Mouse (Mus musculus) right cerebral cortex, adult 2 months (tissue): ENCODE data around the gene Mier1.
"Not testable (repeated sequence)": the region's sequence is repeated elsewhere in the genome, so short reads cannot be mapped to it uniquely, and the experiment has no call there.

ENCODE experiments used
- DNase-seq, 2 experiments: peaks; one replicate each; pipeline ENCODE4 v3.0.0; 2021 to 2022; ENCODE audit warnings: low spot score in 2 of 2

Gene Mier1

DNA sequence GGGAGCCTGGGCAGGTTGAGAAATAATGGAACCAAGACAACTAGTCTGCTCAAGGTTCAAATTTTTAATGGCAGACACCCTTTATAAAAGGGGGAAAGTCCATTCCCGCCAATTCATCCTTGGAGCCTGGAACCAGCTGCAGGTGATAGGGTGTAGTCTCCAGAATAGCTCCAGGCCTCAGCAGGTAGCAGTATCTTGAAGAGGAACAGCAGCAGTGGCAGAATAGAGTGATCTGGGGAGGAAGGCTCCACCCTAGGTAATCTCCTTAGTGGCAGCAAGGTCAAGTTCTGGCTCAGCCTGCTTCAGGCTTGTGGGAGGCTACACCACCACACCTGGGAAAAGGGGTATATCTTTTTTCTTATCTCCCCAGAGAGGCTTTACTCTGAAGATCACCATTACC, 52.0 kb downstream of the Mier1 start:
- DNase-seq = not testable (repeated sequence)

DNA sequence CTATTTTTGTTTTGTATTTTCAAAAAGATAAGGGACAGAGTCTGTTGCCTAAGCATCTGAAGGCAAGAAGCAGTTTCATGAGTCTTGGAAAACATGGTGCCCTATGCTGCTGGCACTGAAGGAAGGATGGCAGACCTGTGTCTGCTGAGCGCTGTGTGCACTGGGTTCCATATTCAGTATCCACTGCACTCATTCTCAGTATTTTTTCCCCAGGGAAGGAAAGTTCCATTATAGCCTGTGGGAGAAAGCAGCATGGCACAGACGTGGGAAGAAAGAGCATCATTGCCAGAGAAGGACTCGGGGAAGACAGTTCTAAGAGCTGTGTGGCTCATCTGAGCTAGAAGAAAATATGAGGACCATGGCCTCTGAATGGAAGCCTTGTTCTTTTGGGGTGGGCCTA, 57.1 kb downstream of the Mier1 start:
- DNase-seq = peak in 1 of 2 experiments; percentile 37

DNA sequence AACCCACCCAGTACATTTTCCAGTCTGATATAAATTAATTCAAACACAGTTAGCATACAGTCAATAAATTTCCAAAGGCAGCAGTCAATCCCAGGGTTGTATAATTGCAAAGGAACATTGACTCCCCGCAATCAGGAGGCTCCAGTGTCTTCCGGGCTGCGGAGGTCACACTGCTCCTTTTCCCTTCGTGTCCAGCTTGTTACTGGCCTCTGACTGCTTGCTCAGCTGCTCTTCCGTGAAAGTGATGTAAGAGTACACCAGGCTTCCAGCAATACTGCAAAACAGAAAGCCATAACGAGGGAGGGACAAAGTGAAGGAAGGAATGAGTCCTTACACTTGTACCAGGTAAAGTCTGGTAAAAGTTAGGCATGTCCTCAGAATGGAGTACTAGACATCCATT, 59.3 kb downstream of the Mier1 start:
- DNase-seq = no peak

DNA sequence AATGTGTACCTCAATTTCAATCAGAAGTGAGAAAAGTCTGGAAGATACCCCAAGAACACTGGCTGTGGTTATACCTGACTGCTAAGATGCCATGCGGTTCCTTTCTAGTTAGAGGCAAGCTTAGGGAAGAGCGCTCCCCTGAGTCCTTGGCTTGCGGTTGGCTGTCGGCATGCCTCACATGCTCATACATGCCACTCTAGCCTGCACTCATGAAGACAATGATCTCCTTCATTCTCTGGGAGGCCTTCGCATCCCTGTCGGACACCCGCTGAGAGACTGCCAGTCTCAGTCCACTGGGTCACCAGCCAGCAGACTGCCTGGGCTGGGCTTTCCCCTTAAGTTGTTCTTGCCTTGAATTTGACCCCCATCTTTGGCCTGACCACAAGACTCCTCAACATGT, 59.8 kb downstream of the Mier1 start:
- no peak for DNase-seq

DNA sequence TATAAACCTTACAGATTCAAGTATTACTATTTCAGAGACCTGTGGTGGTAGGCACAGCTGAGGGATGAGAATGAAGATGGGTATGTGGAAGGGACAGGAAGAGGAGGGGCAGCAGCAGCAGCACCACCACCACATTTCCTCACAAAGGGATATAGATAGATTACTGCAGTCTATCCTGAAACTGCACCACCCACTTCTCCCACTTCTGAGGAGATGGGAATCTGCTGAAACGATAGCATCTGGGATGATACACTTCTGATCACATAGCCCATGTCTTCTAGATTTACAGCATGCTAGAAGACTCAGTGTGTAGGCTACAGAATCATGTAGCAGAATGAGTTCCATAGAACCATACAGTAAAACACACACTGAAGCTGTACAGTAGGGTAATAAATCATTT, 63.5 kb downstream of the Mier1 start:
- DNase-seq = no peak

DNA sequence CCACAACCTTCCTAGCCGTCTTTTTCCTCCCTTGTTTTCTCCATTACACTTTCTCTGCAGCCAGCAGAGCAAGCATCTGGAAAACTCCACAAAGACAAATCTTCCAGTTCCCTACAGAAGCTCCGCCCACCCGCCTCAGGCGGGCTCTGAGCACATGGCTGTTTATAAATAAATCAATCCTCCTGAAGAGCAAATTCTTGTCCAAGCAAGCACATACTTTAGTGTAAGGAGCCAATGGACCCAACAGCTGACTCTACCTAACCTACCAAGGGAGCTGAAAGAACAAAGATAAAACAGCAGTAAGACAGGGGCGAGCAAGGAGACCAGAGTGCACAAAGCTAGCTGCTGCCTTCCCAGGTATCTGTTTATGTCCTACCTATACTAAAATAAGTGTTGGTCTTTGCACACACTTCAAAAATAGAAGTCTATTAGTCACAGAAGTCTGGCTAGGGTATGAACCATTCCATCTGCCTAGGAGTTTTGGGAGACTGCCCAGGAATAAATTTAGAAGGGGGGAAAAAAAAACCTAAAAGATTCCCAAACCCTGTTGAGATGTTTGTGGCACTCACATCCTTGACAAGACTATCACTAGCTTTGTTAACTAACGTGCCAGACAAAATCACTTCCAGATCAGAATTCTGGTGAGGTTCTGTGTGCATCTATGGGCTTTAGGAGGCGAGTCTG, 64.6 kb downstream of the Mier1 start:
- DNase-seq = peak; percentile 63 to 72

DNA sequence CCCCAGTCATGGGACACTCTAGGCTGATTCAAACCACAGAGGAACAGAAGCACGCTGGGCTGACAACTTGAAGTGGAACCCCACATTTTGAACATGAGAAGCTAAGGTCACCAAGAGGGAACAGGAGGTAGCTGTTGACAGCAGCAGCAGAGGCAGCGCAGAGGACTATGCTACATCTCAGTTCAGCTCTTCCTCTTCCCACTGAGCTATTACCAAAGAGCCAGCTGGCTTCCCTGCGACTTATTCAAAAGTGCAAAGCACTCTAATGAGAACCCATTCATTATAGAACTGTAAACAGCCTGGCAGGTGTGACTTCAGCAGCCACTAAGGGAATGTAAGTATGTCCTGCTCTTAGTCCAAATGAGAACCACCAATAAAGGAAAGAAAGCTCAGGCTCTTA, 65.4 kb downstream of the Mier1 start:
- peak in 1 of 2 experiments; percentile 21 for DNase-seq

DNA sequence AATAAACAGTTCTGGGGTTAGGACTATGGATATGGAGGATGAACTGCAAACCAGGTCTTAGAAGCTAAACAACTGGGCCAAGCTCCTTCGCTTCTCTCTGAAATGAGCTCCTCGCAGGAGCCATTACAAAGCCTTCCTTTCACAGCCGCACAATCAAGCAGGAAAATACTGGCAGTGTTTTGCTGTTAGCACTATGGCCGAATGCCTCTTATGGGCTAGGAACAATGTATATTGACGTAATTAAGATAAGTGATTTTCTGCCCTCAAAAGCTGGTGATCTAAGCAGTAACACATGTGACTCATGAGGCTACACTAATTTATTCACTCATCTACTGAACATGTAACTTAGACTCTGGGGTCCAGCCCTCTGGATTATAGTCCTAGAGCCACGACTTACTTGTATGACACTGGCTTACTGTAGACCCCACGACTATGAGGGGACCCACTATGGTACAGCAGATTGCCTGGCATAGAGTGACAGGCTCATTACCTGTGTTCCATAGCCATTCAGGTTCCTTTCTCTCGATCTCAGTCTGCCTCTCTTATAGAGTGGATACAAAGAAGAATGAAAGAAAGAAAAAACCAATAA, 66.2 kb downstream of the Mier1 start:
- DNase-seq = no peak

DNA sequence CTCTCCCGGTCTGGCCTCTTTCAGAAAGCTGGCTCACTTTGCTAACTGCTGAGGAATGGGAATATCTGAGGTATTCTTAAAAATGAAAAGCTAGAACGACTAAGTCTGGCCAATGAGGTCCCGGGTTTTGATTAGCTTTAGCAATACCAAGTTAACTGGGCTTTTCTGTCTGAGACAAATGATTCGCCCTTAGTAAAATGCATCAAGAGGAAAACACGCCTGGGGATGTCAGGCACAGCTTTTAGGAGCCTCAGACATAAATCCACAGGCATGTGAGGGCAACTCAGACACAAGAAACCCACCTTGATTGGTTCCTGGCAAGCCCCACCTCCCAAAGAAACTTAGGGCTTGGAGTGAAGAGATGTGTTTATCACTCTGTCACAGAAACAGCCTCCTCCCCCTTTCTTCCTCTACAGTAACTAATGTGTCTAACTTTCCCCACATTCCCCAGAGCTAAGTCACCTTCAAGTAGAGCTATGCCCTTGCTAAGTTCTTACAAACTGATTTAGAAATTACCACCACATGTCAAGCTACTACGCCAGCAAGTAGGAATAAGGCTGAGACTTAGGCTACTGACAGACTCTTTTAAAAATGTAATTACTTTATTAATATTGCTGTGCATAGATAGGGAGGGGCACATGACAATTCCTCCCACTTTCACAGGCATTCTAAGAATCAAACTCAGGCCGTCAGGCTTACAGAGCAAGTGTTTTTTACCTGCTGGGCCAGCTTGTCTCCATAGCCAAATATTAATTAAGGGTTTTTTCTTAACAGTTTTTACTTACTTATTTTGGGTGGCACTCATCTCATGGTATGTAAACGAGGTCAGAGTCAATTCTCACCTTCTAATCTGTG, 74.8 kb downstream of the Mier1 start:
- DNase-seq = no peak

DNA sequence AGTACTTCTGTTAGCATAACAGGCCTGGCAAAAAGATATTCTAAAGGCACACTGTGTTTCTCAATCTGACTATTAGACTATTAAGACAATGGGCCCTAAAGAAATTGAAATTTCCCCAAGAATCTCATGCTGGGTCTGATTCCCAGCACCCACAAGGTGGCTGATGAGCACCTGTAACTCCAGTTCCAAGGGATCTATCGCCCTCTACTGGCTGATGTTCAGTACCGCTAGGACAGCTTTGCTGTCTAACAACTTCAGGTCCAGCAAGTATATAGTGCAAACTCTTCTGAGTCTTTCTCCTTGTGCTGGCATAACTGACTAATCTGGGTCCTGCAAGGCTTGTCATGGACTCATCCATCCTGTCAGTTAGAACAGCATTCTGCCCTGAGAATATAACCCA, 78.2 kb downstream of the Mier1 start:
- no peak for DNase-seq

DNA sequence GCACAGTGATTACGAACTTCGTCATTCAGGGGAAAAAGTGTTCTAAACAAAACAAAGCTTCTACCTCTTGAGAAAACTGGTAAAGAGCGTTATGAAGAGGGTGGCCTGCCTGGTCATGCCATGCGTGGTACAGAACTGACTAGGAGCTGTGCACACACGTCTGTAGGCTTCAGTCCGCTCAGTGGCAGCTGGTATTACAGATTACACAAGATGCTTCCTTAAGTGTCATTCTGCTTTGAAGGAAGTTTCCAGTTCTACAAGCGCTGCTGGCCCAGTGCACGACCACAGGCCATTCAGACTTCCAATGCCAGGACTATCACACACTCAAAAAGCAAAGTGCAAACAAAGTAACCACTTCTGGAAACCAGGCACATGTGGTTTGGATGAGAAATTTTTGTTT, 83.2 kb downstream of the Mier1 start:
- DNase-seq = peak in 1 of 2 experiments; percentile 14

DNA sequence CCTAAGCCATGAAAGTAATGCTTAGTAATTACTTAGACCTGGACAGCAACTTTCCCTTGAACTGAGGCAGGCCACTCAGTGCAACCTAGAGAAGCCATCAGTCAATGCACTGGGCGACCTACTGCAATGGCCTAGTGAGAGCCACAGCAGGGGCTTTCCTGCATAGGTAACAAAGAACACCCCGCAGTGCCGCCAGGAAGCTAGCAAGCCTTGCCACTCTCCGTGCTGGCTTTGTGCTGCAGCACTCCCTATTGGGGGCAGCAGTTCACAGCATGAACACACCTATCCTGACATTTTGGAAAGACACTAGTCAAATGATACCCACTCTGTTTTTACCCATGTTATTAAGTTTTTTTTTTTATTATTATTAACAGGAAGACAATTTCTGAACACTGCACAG, 84.9 kb downstream of the Mier1 start:
- no peak for DNase-seq

DNA sequence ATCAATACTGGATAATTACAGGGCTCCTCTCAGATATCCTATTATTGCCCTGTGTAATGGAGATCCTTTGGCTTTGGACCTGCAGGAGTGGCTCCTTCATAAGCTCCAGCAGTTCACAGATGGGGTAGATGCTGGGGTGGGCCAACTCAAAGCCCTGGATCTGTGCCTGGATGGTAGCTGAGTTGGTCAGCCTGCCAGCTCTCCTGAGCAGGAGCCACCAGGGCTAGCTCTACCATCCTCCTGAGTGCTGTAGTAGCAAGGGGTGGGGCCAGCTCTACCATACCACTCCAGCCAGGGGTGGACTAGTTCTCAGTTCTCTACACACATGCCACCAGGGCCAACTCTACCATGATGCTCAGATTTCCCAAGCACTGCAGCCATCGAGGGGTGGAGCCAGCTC, 85.9 kb downstream of the Mier1 start:
- DNase-seq = no peak

DNA sequence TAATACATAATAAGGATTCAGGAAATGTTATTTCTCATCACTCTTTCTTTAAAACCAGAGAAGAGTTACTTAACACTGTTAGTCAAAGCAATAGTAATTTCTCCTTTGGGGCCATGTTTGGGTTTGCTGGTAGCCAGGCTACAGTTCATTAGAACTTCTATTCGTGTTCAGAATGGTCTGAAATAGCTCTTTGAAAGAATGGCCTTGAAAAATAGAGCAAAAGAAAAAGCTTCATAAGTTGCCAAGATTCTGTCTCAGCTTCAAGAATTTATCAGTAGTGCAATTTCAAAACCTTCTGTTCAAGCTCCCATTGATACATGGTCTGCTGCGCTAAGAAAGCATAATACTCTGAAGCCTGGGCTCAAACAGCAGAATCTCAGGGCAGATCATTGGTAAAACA, 89.5 kb downstream of the Mier1 start:
- DNase-seq = no peak

DNA sequence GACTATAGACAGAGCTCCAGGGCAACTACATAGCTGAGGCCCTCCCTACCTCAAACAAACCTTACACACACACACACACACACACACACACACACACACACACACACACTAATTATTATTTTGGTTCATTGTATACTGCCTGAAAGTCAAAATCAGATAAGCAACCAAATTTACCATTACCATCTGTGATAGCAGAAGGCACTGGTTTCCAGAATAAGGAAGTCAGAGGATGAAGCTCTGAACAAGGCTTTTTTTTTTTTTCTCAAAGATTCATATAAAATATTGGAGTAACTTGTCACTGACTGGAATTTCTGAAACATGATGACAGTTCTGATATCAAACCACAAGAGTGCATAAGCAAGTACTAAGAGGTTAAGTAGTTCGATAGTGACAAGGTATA, 94.4 kb downstream of the Mier1 start:
- no peak for DNase-seq

DNA sequence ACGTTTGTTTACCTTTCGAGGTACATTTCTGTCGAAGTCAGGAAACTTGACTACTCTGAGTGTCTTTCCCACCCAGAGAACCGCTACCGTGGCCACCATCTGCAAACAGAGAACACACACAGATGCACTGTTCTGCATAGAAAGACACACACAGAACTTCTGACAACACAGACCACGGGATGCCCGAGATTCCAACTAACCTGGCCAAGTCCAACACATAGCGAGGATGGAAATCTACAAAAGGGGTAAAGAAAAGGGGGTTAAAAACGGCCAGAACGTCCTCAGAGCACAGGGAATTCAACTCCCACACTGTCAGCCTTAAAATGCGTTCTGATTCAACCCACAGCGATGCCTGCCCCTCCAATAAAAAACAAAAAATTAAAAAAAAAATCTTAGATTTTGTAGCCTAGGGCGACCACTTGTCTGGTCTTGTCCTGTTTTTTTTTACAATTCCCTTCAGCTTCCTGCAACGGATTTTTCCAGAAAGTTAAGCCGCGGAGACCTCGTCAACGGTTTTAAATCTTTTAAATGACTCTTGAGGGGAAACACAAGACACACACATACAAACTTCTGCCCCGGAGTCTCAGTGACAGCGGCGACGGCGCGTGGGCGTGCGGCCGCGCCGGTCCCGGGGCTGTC, 99.8 kb downstream of the Mier1 start:
- peak in 1 of 2 experiments; percentile 23 for DNase-seq

DNA sequence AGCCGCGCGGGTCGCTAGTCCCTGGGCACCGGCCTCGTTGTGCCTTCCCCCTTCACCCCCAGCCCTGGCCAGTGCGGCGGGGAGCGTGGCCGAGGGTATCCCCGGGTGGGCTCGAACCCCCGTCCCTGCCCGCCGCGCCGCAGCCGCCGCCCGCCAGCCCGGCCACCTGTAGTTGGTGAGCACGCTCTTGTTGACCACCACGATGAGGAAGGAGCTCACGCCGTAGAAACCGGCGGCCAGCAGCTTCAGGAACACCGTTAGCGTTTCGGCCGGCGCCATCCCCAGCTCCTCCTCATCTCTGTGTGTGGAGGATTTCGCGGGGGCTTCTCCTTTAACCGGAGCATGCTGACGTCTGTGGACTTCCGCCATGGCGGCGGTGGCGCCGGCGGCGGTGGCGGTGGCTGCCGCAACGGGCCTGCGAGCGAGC, 100.3 kb downstream of the Mier1 start:
- DNase-seq = peak; percentile 75 to 81
